Mouse (Mus musculus): ENCODE data around the gene Inafm1. TPM values are rescaled to one million over a fixed set of nuclear protein-coding genes. Genes with fewer than 3 reads are reported as not detected.
"Not testable (repeated sequence)": the region's sequence is repeated elsewhere in the genome, so short reads cannot be mapped to it uniquely, and the experiment has no call there.

Inafm1 gene
- polyA plus RNA-seq, 1 experiment from 2014 or later = 32.0 TPM

DNA sequence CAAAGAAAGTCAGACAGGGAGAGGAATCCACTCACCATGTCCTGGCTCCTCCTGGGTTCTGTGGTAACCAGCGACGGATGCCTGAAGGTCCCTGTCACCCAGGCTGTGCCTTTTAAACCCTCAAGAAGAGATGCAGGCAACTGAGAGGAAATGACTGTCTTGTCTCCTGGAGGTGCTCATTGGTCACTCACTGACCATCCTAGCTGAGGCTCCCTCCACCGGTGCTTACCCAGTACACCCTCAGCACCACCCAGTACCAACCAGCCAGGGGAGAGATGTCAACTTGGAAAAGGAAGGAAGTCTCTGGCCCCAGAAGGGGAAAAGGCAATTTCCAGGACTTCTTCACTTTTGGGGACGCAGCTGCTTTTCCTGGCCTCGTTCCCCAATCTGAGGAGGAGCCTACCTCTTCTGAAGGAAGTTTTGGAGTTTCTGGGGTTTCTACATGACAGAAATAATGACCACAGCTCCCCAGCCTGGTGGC, 14.3 kb downstream of the Inafm1 start, which contains the start of gene C5ar1:
TSS of gene C5ar1 (minus strand) at position 431 of the 481 bp plus-strand sequence.
- ATAC-seq (replicated peaks; ENCODE audit: low FRiP score, low read depth) (no peak), DNase-seq (ENCODE audit: low spot score) (no peak)
- no peak within 1 kb of the TSS for H3K27ac ChIP-seq
- H3K9ac ChIP-seq (ENCODE audit: low read depth, low read length) = no peak within 1 kb of the TSS
- H3K4me1 ChIP-seq (replicated peaks; ENCODE audit: insufficient read depth, low read length) = no peaks in the 10 kb centered on the region
- H3K4me2 ChIP-seq (ENCODE audit: low read length) = no peak within 1 kb of the TSS
- 83% methylated on average over 5 of the region's 5 CpGs for WGBS
- H3K4me3 ChIP-seq (replicated peaks; ENCODE audit: low read depth, low read length) = no peak within 1 kb of the TSS
- H3K36me3 ChIP-seq (ENCODE audit: insufficient read depth, low read length) = no peaks in the 10 kb centered on the region
- H3K27me3 ChIP-seq (ENCODE audit: insufficient read depth, low read length) = no peaks in the 10 kb centered on the region
- TF ChIP-seq CTCF (IDR thresholded peaks at IDR 0.05; ENCODE audit: low read depth) = no peak
- H3K9me3 ChIP-seq (replicated peaks; ENCODE audit: low read length) = no peaks in the 10 kb centered on the region

DNA sequence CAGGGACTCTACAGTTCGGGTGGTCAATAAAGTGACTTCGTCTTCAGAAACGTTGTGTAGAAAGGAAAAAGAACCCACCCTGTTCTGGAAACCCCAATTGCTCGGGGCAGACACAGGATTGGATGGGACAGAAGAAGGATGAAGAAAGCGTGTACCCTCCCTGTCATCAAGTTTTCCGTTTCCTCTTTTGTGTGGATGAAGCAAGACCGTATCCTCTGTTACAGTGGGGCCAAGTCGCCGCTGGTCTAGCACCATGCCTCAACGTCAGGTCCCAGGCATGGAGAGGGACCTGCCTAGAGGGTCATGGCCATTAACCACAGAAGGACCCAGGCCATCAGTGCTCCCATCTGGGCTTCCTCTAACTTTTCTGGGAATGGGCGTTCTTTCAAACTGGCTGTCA, 15.6 kb downstream of the Inafm1 start:
- no peak for DNase-seq (ENCODE audit: low spot score)
- no peak overlapping the region for H3K9ac ChIP-seq (ENCODE audit: low read depth, low read length)
- H3K4me3 ChIP-seq (replicated peaks; ENCODE audit: low read depth, low read length) = no peak overlapping the region
- 85% methylated on average over 11 of the region's 11 CpGs for WGBS
- H3K27ac ChIP-seq = no peak overlapping the region
- no peaks in the 10 kb centered on the region for H3K27me3 ChIP-seq (ENCODE audit: insufficient read depth, low read length)
- no peaks in the 10 kb centered on the region for H3K4me1 ChIP-seq (replicated peaks; ENCODE audit: insufficient read depth, low read length)
- TF ChIP-seq CTCF (IDR thresholded peaks at IDR 0.05; ENCODE audit: low read depth) = no peak
- H3K9me3 ChIP-seq (replicated peaks; ENCODE audit: low read length) = no peaks in the 10 kb centered on the region
- H3K36me3 ChIP-seq (ENCODE audit: insufficient read depth, low read length) = no peaks in the 10 kb centered on the region
- no peak for ATAC-seq (replicated peaks; ENCODE audit: low FRiP score, low read depth)
- no peak overlapping the region for H3K4me2 ChIP-seq (ENCODE audit: low read length)

GRCm38 (mm10) chr7:16255963-16256362, 17.5 kb downstream of the Inafm1 start:
- H3K4me3 ChIP-seq (replicated peaks; ENCODE audit: low read depth, low read length); H3K27me3 ChIP-seq (ENCODE audit: insufficient read depth, low read length); H3K36me3 ChIP-seq (ENCODE audit: insufficient read depth, low read length); DNase-seq (ENCODE audit: low spot score); H3K4me2 ChIP-seq (ENCODE audit: low read length); H3K4me1 ChIP-seq (replicated peaks; ENCODE audit: insufficient read depth, low read length); H3K27ac ChIP-seq; H3K9me3 ChIP-seq (replicated peaks; ENCODE audit: low read length); H3K9ac ChIP-seq (ENCODE audit: low read depth, low read length); ATAC-seq (replicated peaks; ENCODE audit: low FRiP score, low read depth): not testable (repeated sequence)
- WGBS = 78% methylated on average over 4 of the region's 4 CpGs

GRCm38 (mm10) chr7:16254195-16254594, 19.2 kb downstream of the Inafm1 start:
- no peaks in the 10 kb centered on the region for H3K36me3 ChIP-seq (ENCODE audit: insufficient read depth, low read length)
- H3K27me3 ChIP-seq (ENCODE audit: insufficient read depth, low read length) = no peaks in the 10 kb centered on the region
- H3K9me3 ChIP-seq (replicated peaks; ENCODE audit: low read length) = no peaks in the 10 kb centered on the region
- 47% methylated on average over 4 of the region's 4 CpGs for WGBS
- no peaks in the 10 kb centered on the region for H3K4me1 ChIP-seq (replicated peaks; ENCODE audit: insufficient read depth, low read length)
- DNase-seq (ENCODE audit: low spot score) (no peak), ATAC-seq (replicated peaks; ENCODE audit: low FRiP score, low read depth) (no peak)
- H3K9ac ChIP-seq (ENCODE audit: low read depth, low read length) = no peak overlapping the region
- no peak overlapping the region for H3K4me2 ChIP-seq (ENCODE audit: low read length)
- no peak overlapping the region for H3K4me3 ChIP-seq (replicated peaks; ENCODE audit: low read depth, low read length)
- H3K27ac ChIP-seq = no peak overlapping the region
- TF ChIP-seq CTCF (IDR thresholded peaks at IDR 0.05; ENCODE audit: low read depth) = no peak

DNA sequence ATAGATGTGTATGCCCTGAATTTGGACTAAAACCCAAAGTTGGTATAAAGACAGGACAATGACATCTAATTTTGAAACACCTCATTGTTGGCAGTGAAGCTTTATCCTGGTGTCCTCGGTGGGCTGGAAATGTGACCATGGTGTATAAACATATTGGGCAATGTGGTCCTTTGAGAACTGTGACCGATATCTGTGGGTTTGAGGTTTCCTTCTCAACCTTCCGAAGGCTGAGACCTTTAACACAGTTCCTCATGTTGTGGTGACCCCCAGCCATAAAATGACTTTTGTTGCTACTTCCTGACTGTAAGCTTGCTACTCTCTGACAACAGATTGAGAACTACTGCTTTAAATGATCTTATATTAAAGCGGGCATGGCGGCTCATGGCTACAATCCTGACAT, 22.7 kb downstream of the Inafm1 start:
- ATAC-seq (replicated peaks; ENCODE audit: low FRiP score, low read depth) (no peak), DNase-seq (ENCODE audit: low spot score) (no peak)
- no peaks in the 10 kb centered on the region for H3K36me3 ChIP-seq (ENCODE audit: insufficient read depth, low read length)
- no peak overlapping the region for H3K4me3 ChIP-seq (replicated peaks; ENCODE audit: low read depth, low read length)
- TF ChIP-seq CTCF (IDR thresholded peaks at IDR 0.05; ENCODE audit: low read depth) = no peak
- no peak overlapping the region for H3K27ac ChIP-seq
- no peak overlapping the region for H3K9ac ChIP-seq (ENCODE audit: low read depth, low read length)
- H3K4me2 ChIP-seq (ENCODE audit: low read length) = no peak overlapping the region
- H3K27me3 ChIP-seq (ENCODE audit: insufficient read depth, low read length) = no peaks in the 10 kb centered on the region
- WGBS = 77% methylated on average over 5 of the region's 5 CpGs
- no peaks in the 10 kb centered on the region for H3K9me3 ChIP-seq (replicated peaks; ENCODE audit: low read length)
- no peaks in the 10 kb centered on the region for H3K4me1 ChIP-seq (replicated peaks; ENCODE audit: insufficient read depth, low read length)

DNA sequence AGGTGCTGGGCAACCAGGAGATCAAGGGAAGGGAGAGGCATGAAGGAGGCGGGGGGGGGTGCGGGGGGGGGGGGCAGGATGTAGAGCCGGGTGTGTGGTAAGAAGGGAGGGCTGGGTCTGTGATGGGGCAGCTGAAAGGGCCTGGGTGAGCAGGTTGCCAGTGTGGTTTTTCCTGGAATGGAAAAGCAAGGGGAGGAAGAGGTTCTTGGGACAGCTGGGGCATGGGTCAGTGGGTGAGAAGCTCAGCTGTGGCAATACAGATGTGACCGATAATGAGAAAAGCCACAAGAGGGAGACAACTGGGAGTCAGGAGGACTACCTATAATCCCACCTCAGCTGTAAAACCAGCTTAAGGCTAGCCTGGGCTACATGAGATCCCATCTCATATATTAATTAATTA, 27.5 kb downstream of the Inafm1 start:
- 35% methylated on average over 2 of the region's 4 CpGs for WGBS
- no peak for DNase-seq (ENCODE audit: low spot score)
- H3K4me1 ChIP-seq (replicated peaks; ENCODE audit: insufficient read depth, low read length) = no peaks in the 10 kb centered on the region
- H3K4me2 ChIP-seq (ENCODE audit: low read length) = no peak overlapping the region
- no peak overlapping the region for H3K9ac ChIP-seq (ENCODE audit: low read depth, low read length)
- H3K9me3 ChIP-seq (replicated peaks; ENCODE audit: low read length) = no peaks in the 10 kb centered on the region
- TF ChIP-seq CTCF (IDR thresholded peaks at IDR 0.05; ENCODE audit: low read depth) = no peak
- no peaks in the 10 kb centered on the region for H3K27me3 ChIP-seq (ENCODE audit: insufficient read depth, low read length)
- no peak for ATAC-seq (replicated peaks; ENCODE audit: low FRiP score, low read depth)
- no peak overlapping the region for H3K27ac ChIP-seq
- H3K4me3 ChIP-seq (replicated peaks; ENCODE audit: low read depth, low read length) = no peak overlapping the region
- no peaks in the 10 kb centered on the region for H3K36me3 ChIP-seq (ENCODE audit: insufficient read depth, low read length)

DNA sequence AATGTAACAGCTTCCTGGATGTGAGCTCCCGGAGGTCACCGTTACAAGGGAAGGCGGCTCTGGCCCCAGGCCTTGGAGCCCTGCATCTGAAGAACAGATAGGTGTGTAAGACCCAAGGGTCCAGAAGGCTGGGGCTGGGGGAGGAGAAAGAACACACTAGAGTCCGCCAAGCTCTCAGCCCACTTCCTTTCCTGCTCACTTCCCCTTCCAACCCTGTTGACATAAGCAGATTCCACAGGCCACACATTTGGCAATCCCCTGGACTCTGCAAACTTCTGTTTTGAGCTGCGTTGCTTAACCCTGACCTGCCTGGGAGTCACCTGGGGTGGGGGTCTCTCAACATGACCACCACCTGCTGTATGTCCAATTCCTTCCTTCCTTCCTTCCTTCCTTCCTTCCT, 29.4 kb downstream of the Inafm1 start, which contains the start of gene C5ar2:
TSS of gene C5ar2 (minus strand) at position 88 of the 400 bp plus-strand sequence.
- Histone ChIP-seq H3K4me3 (replicated peaks; ENCODE audit: low read depth, low read length) (no peak within 1 kb of the TSS), H3K27ac (no peak within 1 kb of the TSS), H3K4me2 (ENCODE audit: low read length) (no peak within 1 kb of the TSS), H3K4me1 (replicated peaks; ENCODE audit: insufficient read depth, low read length) (no peaks in the 10 kb centered on the region), H3K9ac (ENCODE audit: low read depth, low read length) (no peak within 1 kb of the TSS), H3K27me3 (ENCODE audit: insufficient read depth, low read length) (no peaks in the 10 kb centered on the region), H3K9me3 (replicated peaks; ENCODE audit: low read length) (no peaks in the 10 kb centered on the region), H3K36me3 (ENCODE audit: insufficient read depth, low read length) (no peaks in the 10 kb centered on the region)
- ATAC-seq (replicated peaks; ENCODE audit: low FRiP score, low read depth) (no peak), DNase-seq (ENCODE audit: low spot score) (peak; percentile 37)
- WGBS = 31% methylated on average over 5 of the region's 5 CpGs
- no peak for TF ChIP-seq CTCF (IDR thresholded peaks at IDR 0.05; ENCODE audit: low read depth)

All from kidney, postnatal 0 days (tissue).